Mouse (Mus musculus): ENCODE measurements around the gene Gemin7.

The Gemin7 gene

GRCm38 (mm10) chr7:19549394-19549793 is 28.0 kb downstream of the Gemin7 start:
- DNase-seq (ENCODE audit: inconsistent age in 2 of 2, low spot score in 1 of 2), result no peak

DNA sequence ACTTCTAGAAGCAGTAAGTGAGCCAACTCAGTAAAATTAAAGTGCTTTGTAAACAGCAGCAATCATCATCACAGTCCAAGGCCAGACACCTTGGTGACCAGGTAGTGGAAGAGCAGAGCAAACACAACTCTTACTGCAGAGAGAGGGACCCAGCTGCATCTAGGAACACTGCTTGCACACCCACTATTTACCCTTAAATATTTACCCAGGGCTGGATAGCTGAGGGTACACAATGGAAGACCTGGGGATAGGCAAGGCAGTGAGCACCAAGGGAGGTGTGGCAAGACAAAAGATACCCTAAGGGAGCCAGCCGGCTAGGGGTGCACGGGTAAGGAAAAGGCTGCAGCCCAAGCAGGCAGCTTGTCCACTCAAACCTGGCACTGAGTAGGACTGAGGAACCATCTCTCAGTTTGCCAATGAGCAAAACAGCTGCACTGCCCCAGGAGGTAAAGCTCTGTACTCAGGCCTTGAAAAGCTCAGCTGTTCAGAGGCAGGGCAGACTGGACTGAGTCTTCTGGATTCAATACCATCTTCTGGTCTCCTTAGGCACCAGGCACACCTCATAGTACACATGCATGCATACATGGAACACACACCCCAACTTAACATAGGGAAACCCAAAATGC is 29.9 kb downstream of the Gemin7 start:
- no peak for DNase-seq (ENCODE audit: inconsistent age in 2 of 2, low spot score in 1 of 2)

GRCm38 (mm10) chr7:19546007-19546406 is 31.4 kb downstream of the Gemin7 start:
- no peak for DNase-seq (ENCODE audit: inconsistent age in 2 of 2, low spot score in 1 of 2)

DNA sequence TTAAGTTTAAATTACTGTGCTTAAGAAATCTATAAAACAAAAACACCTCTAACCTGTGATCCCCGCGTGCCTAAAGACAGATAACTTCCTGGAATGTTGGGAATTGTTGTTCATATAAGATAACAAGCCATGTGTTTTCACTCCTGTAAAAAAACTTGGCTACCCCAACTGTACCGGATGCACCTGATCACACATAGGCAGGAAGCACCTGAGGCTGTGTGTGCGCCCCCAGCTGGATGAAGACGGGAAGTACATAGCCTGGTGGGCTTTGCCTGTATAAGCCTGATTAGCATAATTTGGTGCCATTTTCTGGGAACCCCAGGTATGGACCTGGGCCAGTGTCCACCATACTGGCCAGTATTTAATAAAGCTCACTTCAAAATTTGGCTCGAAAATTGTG is 33.8 kb downstream of the Gemin7 start:
- DNase-seq (ENCODE audit: inconsistent age in 2 of 2, low spot score in 1 of 2), result no peak

DNA sequence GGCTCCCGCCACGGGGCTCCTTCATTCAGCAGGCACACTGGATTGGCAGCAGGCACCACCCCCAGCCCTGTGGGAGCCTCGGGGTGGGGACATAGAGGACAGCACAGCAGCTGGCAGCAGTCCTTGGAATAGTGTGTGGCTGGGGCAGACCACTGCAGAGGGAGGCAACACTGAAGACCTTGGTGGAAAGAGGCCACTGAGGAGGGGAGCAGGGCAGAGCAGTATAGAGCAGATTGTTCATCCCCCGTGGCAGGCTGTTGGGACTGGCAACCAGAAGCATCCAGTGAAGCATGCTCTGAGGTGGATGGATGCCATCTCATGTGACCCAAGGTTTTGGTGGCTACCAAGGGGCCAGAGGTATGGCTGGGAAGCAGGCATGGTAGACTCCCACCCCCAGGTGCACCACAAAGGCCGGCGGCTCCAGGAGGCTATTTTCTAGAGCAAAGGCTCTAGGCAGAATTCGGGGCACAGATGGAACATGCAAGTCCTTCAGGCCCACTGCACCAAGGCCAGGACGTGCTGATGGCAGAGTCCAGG is 35.2 kb downstream of the Gemin7 start:
- peak; percentile 47 to 59 for DNase-seq (ENCODE audit: inconsistent age in 2 of 2, low spot score in 1 of 2)

- DNase-seq (ENCODE audit: inconsistent age in 2 of 2, low spot score in 1 of 2), result no peak
Observed at GRCm38 (mm10) chr7:19541681-19542154, 35.7 kb downstream of the Gemin7 start.

DNA sequence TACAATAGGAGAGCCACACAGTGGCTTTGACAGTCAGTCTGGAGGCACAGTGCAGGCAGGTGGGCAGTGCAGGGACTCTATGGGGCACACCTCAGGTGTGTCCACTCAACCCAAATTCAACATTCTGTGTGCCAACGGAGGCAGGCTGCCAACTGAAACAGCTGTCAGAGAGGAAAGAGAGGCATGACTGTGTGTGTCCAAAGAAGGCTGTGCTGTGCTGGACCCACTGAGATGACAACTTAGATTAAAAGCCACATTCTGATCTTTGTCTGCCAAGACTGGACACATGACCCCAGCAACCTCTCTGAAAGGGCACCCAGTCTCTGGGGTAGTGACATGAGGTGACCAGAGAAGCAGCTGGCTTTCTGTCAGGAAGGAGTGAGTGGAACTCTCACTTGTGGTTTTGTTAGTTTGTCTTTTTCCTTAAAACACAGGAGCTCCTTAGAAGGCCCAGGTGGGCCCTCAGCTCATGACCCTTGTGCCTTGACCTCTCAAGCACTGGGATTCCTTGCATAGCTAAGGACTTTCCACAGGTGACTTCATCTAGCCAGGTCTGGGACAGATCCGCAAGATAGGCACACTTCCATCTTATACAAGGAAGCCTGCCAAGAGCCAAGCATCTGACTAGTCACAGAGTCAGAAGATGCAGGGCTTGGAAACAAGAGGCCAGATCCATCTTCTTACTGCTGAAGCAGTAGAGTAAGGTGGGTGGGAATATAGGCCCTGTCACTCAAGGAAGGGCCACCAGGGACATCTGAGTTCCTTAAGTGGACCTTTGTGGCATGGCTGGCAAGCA is 36.4 kb downstream of the Gemin7 start:
- peak in 1 of 2 experiments; percentile 33 for DNase-seq (ENCODE audit: inconsistent age in 2 of 2, low spot score in 1 of 2)

GRCm38 (mm10) chr7:19534676-19535075 is 42.7 kb downstream of the Gemin7 start:
- DNase-seq (ENCODE audit: inconsistent age in 2 of 2, low spot score in 1 of 2), result peak in 1 of 2 experiments; percentile 69

GRCm38 (mm10) chr7:19532240-19532639 is 45.2 kb downstream of the Gemin7 start:
- no peak for DNase-seq (ENCODE audit: inconsistent age in 2 of 2, low spot score in 1 of 2)

GRCm38 (mm10) chr7:19531077-19531476 is 46.3 kb downstream of the Gemin7 start:
- no peak for DNase-seq (ENCODE audit: inconsistent age in 2 of 2, low spot score in 1 of 2)

- DNase-seq (ENCODE audit: inconsistent age in 2 of 2, low spot score in 1 of 2), result no peak
Observed at GRCm38 (mm10) chr7:19525105-19525481, 52.3 kb downstream of the Gemin7 start.

- no peak for DNase-seq (ENCODE audit: inconsistent age in 2 of 2, low spot score in 1 of 2)
Observed at GRCm38 (mm10) chr7:19524420-19525104, 52.8 kb downstream of the Gemin7 start.

DNA sequence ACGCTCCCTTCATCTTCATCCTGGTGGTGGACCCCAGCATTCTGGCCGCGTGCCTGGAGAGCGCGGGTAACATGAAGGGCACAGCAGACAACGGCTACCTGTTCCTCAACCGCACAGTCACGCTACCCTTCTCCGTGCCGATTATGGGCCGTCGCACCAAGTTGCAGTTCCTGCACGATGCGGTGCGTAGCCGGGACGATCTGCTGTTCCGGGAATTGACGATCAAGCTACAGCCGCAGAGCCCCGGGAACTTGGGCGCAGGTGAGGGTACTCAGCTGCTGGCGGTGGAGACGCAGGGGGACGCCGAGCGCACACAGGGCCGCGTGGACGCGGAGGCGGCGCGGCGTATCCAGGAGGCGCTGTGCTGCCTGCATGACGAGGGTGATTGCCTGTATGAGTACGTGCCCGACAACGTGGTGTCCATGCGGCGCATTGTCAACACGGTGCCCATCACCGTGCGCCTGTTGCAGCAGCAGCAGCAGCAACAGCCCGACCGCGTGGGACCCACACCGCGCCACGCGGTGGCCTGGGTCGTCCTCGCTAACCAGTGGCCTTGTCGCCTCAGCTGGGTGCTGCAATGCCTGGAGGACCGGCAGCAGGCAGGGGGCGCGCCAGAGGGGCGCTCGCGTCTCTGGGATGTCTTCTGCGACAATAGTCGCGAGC is 53.5 kb downstream of the Gemin7 start:
- peak; percentile 54 to 76 for DNase-seq (ENCODE audit: inconsistent age in 2 of 2, low spot score in 1 of 2)

DNA sequence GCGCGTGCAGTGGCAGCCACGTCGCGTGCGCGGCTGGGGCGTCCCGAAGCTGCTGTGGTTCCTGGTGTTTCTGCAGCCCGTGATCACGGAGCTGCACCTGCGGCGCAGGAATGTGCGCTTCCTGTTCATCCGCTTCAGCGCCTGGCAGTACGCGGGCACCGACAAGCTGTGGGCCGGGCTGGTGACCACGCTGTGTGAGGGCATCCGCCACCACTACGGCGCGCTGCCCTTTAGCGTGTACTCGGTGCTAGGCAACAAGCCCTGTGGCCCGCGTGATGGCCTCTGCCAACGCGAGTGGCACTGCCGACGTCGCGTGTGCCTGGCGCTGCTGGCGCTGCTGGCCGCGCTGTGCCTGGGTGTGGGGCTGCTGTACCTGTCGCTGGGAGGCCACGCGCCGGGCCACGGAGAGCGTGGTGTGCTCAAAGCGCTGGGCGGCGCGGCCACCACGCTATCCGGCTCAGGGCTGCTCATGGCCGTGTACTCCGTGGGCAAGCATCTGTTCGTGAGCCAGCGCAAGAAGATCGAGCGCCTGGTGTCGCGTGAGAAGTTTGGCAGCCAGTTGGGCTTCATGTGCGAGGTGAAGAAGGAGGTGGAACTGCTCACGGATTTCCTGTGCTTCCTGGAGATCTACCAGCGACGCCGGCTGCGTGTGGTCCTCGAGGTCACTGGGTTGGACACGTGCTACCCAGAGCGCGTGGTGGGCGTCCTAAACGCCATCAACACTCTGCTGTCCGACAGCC is 54.2 kb downstream of the Gemin7 start:
- DNase-seq (ENCODE audit: inconsistent age in 2 of 2, low spot score in 1 of 2), result peak in 1 of 2 experiments; percentile 26

DNA sequence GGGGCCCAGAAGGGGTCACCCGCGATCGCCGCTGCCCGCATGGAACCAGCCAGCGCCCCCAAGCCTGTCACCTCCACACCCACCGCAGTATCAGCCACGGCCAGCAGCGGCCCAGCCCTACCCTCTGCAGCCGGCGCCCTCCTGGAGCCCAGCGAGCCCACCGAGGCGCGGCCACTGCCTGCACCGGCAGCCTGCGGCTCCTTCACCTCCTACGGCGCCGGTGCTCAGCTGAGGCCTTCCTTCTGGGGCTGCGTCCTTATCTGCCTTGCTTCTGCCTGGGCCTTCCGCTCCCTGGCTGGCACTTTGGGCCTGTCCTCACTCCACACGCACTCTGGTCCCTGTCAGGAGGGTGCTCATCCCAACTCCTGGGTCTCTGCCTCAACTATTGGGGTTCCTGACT is 57.4 kb downstream of the Gemin7 start:
- no peak for DNase-seq (ENCODE audit: inconsistent age in 2 of 2, low spot score in 1 of 2)

DNA sequence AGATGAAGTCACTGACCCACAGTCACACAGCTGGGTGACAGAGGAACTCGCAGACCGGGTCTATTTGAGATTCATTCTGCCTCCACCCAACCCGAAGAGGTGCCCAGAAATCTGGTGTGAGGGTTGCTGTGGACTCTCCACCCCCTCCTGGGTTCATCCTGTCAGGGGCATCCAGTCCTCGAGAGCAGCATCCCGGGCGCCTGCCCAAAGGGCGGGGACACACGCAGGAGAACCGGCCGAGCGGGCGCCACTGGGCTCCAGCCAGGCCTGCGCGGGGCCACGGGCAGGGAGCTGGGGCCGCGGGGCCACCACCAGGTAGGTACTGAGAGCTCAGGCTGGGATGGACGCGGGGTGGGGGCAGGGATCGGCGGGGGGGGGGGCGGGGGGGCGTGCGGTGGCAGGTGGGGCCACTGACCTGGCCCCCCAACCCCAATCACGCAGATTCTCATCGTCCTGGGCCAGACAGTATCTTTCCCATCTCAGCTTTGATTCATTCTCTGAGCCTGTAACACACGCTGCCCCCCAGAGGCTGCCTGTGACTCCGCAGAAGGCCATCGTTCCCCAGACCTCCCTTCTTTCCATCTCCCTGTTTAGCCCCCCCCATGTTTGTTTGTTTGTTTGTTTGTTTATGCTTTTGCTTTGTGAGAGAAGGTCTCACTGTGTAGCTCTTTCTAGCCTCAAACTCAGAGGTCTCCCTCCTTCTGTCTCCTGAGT is 59.6 kb downstream of the Gemin7 start, which contains the start of gene Nkpd1:
TSS of gene Nkpd1 (plus strand) at position 187 of the 714 bp plus-strand sequence.
- DNase-seq (ENCODE audit: inconsistent age in 2 of 2, low spot score in 1 of 2), result peak; percentile 39 to 57
